Mouse (Mus musculus): Measurements from ENCODE around the gene Anln. TPM values are rescaled to one million over a fixed set of nuclear protein-coding genes. Genes with fewer than 3 reads are reported as not detected.
"Not testable (repeated sequence)": the region's sequence is repeated elsewhere in the genome, so short reads cannot be mapped to it uniquely, and the experiment has no call there.

Gene Anln
- polyA plus RNA-seq, 1 experiment from 2014 or later = 2.8 TPM

GRCm38 (mm10) chr9:22417547-22417946 lies 28.6 kb upstream of the Anln start:
- Histone ChIP-seq H3K27me3 (replicated peaks; ENCODE audit: insufficient read depth, low read length) (no peaks in the 10 kb centered on the region), H3K4me1 (ENCODE audit: insufficient read depth, low read depth, low read length) (no peaks in the 10 kb centered on the region), H3K4me3 (ENCODE audit: low read depth, low read length) (no peak overlapping the region), H3K36me3 (ENCODE audit: insufficient read depth, low read length) (no peaks in the 10 kb centered on the region), H3K4me2 (replicated peaks; ENCODE audit: low read depth, low read length) (no peak overlapping the region), H3K9ac (replicated peaks; ENCODE audit: low read depth) (no peak overlapping the region), H3K9me3 (ENCODE audit: low read length) (no peaks in the 10 kb centered on the region), H3K27ac (ENCODE audit: low read length) (no peak overlapping the region)
- 43% methylated on average over 6 of the region's 6 CpGs for WGBS
- no peak for DNase-seq (ENCODE audit: low spot score)
- TF ChIP-seq EP300 (IDR thresholded peaks at IDR 0.05) (no peak), CTCF (IDR thresholded peaks at IDR 0.05) (no peak)
- no peak for ATAC-seq

- H3K27ac ChIP-seq (ENCODE audit: low read length) = no peak overlapping the region
- no peak overlapping the region for H3K9ac ChIP-seq (replicated peaks; ENCODE audit: low read depth)
- H3K4me1 ChIP-seq (ENCODE audit: insufficient read depth, low read depth, low read length) = peaks cover 3% of the 10 kb centered on the region; the same call in 1 of the 2 replicates
- TF ChIP-seq EP300 (IDR thresholded peaks at IDR 0.05) (no peak), CTCF (IDR thresholded peaks at IDR 0.05) (no peak)
- 76% methylated on average over 3 of the region's 3 CpGs for WGBS
- ATAC-seq (no peak), DNase-seq (ENCODE audit: low spot score) (no peak)
- no peak overlapping the region for H3K4me2 ChIP-seq (replicated peaks; ENCODE audit: low read depth, low read length)
- H3K36me3 ChIP-seq (ENCODE audit: insufficient read depth, low read length) = no peaks in the 10 kb centered on the region
- no peaks in the 10 kb centered on the region for H3K9me3 ChIP-seq (ENCODE audit: low read length)
- no peak overlapping the region for H3K4me3 ChIP-seq (ENCODE audit: low read depth, low read length)
- no peaks in the 10 kb centered on the region for H3K27me3 ChIP-seq (replicated peaks; ENCODE audit: insufficient read depth, low read length)
Observed at GRCm38 (mm10) chr9:22416187-22416586, 27.2 kb upstream of the Anln start.

- H3K9ac ChIP-seq (replicated peaks; ENCODE audit: low read depth) = peak within 1 kb of the TSS; percentile 34; the same call in 1 of the 2 replicates
- ATAC-seq = peak; percentile 99
- H3K27ac ChIP-seq (ENCODE audit: low read length) = no peak within 1 kb of the TSS
- peak within 1 kb of the TSS; percentile 50 for H3K4me3 ChIP-seq (ENCODE audit: low read depth, low read length)
- H3K27me3 ChIP-seq (replicated peaks; ENCODE audit: insufficient read depth, low read length) = no peaks in the 10 kb centered on the region
- DNase-seq (ENCODE audit: low spot score) = peak; percentile 98
- H3K4me2 ChIP-seq (replicated peaks; ENCODE audit: low read depth, low read length) = peak within 1 kb of the TSS; percentile 81
- peaks cover 3% of the 10 kb centered on the region; the same call in 1 of the 2 replicates for H3K4me1 ChIP-seq (ENCODE audit: insufficient read depth, low read depth, low read length)
- under 1% methylated on average over 43 of the region's 43 CpGs for WGBS
- no peaks in the 10 kb centered on the region for H3K36me3 ChIP-seq (ENCODE audit: insufficient read depth, low read length)
- TF ChIP-seq EP300 (IDR thresholded peaks at IDR 0.05) (no peak), CTCF (IDR thresholded peaks at IDR 0.05) (peak; percentile 99)
- H3K9me3 ChIP-seq (ENCODE audit: low read length) = no peaks in the 10 kb centered on the region
Observed at GRCm38 (mm10) chr9:22411002-22411857, 22.2 kb upstream of the Anln start, which contains the start of gene 9530077C05Rik. Gene 9530077C05Rik, plus strand, starts transcription at chr9:22411513.

GRCm38 (mm10) chr9:22409501-22409900 lies 20.5 kb upstream of the Anln start:
- Histone ChIP-seq H3K4me2 (replicated peaks; ENCODE audit: low read depth, low read length) (no peak overlapping the region), H3K9me3 (ENCODE audit: low read length) (no peaks in the 10 kb centered on the region), H3K27me3 (replicated peaks; ENCODE audit: insufficient read depth, low read length) (no peaks in the 10 kb centered on the region), H3K4me1 (ENCODE audit: insufficient read depth, low read depth, low read length) (peaks cover 3% of the 10 kb centered on the region; the same call in 1 of the 2 replicates), H3K4me3 (ENCODE audit: low read depth, low read length) (no peak overlapping the region), H3K27ac (ENCODE audit: low read length) (no peak overlapping the region), H3K36me3 (ENCODE audit: insufficient read depth, low read length) (no peaks in the 10 kb centered on the region), H3K9ac (replicated peaks; ENCODE audit: low read depth) (no peak overlapping the region)
- TF ChIP-seq CTCF (IDR thresholded peaks at IDR 0.05) = peak; percentile 31
- no peak for TF ChIP-seq EP300 (IDR thresholded peaks at IDR 0.05)
- DNase-seq (ENCODE audit: low spot score) (no peak), ATAC-seq (no peak)
- WGBS = 69% methylated on average over 7 of the region's 7 CpGs

GRCm38 (mm10) chr9:22408344-22408743 lies 19.4 kb upstream of the Anln start:
- H3K4me3 ChIP-seq (ENCODE audit: low read depth, low read length); H3K27me3 ChIP-seq (replicated peaks; ENCODE audit: insufficient read depth, low read length); H3K9me3 ChIP-seq (ENCODE audit: low read length); H3K4me1 ChIP-seq (ENCODE audit: insufficient read depth, low read depth, low read length); ATAC-seq; H3K36me3 ChIP-seq (ENCODE audit: insufficient read depth, low read length); H3K27ac ChIP-seq (ENCODE audit: low read length); H3K9ac ChIP-seq (replicated peaks; ENCODE audit: low read depth); H3K4me2 ChIP-seq (replicated peaks; ENCODE audit: low read depth, low read length): not testable (repeated sequence)
- DNase-seq (ENCODE audit: low spot score) = peak; percentile 44
- TF ChIP-seq CTCF (IDR thresholded peaks at IDR 0.05) = peak; percentile 57
- WGBS = 9% methylated on average over 4 of the region's 4 CpGs

GRCm38 (mm10) chr9:22407633-22408032 lies 18.6 kb upstream of the Anln start:
- H3K9ac ChIP-seq (replicated peaks; ENCODE audit: low read depth); ATAC-seq: not testable (repeated sequence)
- WGBS = 93% methylated on average over 4 of the region's 4 CpGs

More at GRCm38 (mm10) chr9:22407633-22408032, 18.6 kb upstream of the Anln start:
- H3K36me3 ChIP-seq (ENCODE audit: insufficient read depth, low read length); DNase-seq (ENCODE audit: low spot score); H3K9me3 ChIP-seq (ENCODE audit: low read length); H3K27me3 ChIP-seq (replicated peaks; ENCODE audit: insufficient read depth, low read length); H3K4me1 ChIP-seq (ENCODE audit: insufficient read depth, low read depth, low read length); H3K4me2 ChIP-seq (replicated peaks; ENCODE audit: low read depth, low read length); H3K27ac ChIP-seq (ENCODE audit: low read length); H3K4me3 ChIP-seq (ENCODE audit: low read depth, low read length): not testable (repeated sequence)

Measured in lung, postnatal 0 days (tissue).